Mouse (Mus musculus) gastrocnemius, adult 2 months (tissue): ENCODE measurements at regions not wholly inside any gene's neighbourhood (a gene's known extent, or its start where the extent isn't known, plus 50 kb on each side); places are given as distances from the start of the nearest gene placed in this dataset.

Experiments
- DNase-seq: peaks from one replicate; pipeline ENCODE4 v3.0.0; 2022
- H3K27ac ChIP-seq: fragments of 200-600 bp; 2 replicates; pipeline ENCODE4 v1.8.1; 2022; ENCODE audit warnings: mild to moderate bottlenecking
- H3K4me3 ChIP-seq: fragments of 200-600 bp; 2 replicates; pipeline ENCODE4 v1.8.1; 2022; ENCODE audit warnings: mild to moderate bottlenecking, moderate library complexity
- CTCF ChIP-seq: fragments of 200-600 bp; IDR thresholded peaks from 2 replicates; pipeline ENCODE4 v1.8.1; 2022; ENCODE audit warnings: antibody characterized with exemption, mild to moderate bottlenecking, moderate library complexity
- intact Hi-C: fragments of 180-260 bp; cut with DNase I; formaldehyde crosslinking; loops from one replicate; pipeline ENCODE4 v1.15.1; 2025

GRCm38 (mm10) chrX:72330323-72330722 is 55.7 kb upstream of the Gabre start:
- no peak overlapping the region for H3K27ac ChIP-seq
- intact Hi-C loops, result no loop called here
- no peak for TF ChIP-seq CTCF
- DNase-seq, result peak; percentile 49
- H3K4me3 ChIP-seq, result no peak overlapping the region

DNA sequence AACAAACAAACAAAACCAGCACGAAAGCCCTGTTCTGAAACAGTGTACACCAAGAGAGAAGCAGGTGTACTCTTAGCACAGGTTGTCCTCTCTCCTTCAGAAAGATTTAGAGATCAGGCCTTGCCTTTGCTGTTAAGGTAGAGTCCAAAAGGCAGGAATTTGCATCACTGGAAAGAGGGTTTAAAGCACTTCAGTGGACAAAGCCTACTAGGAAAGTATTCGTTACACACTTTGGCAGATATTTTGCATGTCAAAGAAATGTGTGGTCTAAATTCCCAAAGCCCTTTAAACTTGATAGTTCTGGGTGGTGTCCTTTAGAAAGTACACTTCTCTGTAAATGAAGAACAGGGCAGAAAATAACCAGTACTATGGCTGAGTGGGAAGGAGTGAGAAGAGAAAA is 54.2 kb upstream of the Gabre start:
- H3K27ac ChIP-seq, result no peak overlapping the region
- intact Hi-C loops, result no loop called here
- no peak for TF ChIP-seq CTCF
- no peak for DNase-seq
- H3K4me3 ChIP-seq, result no peak overlapping the region
